Mouse (Mus musculus) midbrain, embryonic 10.5 days (tissue): Measurements from ENCODE around the gene Ctdsp2. TPM values are rescaled to one million over a fixed set of nuclear protein-coding genes. Genes with fewer than 3 reads are reported as not detected.
A peak's percentile ranks its signal among the peaks of the same experiment; 100 is the strongest.

ENCODE experiments used
- DNase-seq: peaks from one replicate; pipeline ENCODE4 v3.0.0-alpha.2; 2017; ENCODE audit warnings: low spot score
- H3K27ac ChIP-seq: fragments of 300-500 bp; sonication (generic); replicated peaks from 2 replicates; pipeline ENCODE4 v1.5.1; 2016; ENCODE audit warnings: mild to moderate bottlenecking
- H3K27me3 ChIP-seq: fragments of 300-500 bp; sonication (generic); 2 replicates; pipeline ENCODE4 v1.6.1; 2016; ENCODE audit warnings: low read depth, mild to moderate bottlenecking; ENCODE audit not compliant: poor library complexity, severe bottlenecking
- H3K36me3 ChIP-seq: fragments of 300-500 bp; sonication (generic); 2 replicates; pipeline ENCODE4 v1.6.1; 2016; ENCODE audit warnings: mild to moderate bottlenecking, moderate library complexity
- H3K4me1 ChIP-seq: fragments of 300-500 bp; sonication (generic); 2 replicates; pipeline ENCODE4 v1.6.1; 2016
- H3K4me3 ChIP-seq: fragments of 300-500 bp; sonication (generic); 2 replicates; pipeline ENCODE4 v1.5.1; 2016; ENCODE audit warnings: mild to moderate bottlenecking, moderate library complexity
- H3K9me3 ChIP-seq: fragments of 300-500 bp; sonication (generic); replicated peaks from 2 replicates; pipeline ENCODE4 v1.6.1; 2016; ENCODE audit warnings: mild to moderate bottlenecking
- WGBS: fragments of 180-500 bp; shearing (Covaris S2); methylation state at CpG from one replicate; pipeline ENCODE4 v1.1.7; 2016; 5-methylcytosine and 5-hydroxymethylcytosine counted together
- polyA plus RNA-seq: library from polyadenylated mRNA; unstranded; fragments of >200 nt; fragmentation: Nextera tagmentation; extraction: Ambion mirVana; gene quantifications from 2 replicates; pipeline ENCODE4 v1.2.1, GENCODE M21; 2016

Gene Ctdsp2
- polyA plus RNA-seq, 1 experiment from 2014 or later: 36.8 TPM

DNA sequence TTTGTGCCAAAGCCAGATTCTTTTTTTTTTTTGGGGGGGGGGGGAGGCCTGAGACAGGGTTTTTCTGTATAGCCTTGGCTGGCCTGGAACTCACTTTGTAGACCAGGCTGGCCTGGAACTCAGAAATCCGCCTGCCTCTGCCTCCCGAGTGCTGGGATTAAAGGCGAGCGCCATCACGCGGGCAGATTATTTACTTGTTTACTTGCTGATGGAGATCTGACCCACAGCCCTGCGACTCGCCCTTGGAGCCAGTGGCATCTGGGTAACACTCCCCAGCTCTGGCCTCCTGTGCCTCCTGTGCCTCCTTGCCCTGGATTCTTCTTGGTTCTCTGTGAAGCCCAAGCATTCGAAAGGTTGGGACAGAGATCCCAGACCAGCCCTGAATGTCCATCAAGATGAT, 7.1 kb downstream of the Ctdsp2 start:
- H3K27ac ChIP-seq: no peak overlapping the region; the same call in 1 of the 2 replicates
- peaks cover 86% of the 10 kb centered on the region for H3K4me1 ChIP-seq

DNA sequence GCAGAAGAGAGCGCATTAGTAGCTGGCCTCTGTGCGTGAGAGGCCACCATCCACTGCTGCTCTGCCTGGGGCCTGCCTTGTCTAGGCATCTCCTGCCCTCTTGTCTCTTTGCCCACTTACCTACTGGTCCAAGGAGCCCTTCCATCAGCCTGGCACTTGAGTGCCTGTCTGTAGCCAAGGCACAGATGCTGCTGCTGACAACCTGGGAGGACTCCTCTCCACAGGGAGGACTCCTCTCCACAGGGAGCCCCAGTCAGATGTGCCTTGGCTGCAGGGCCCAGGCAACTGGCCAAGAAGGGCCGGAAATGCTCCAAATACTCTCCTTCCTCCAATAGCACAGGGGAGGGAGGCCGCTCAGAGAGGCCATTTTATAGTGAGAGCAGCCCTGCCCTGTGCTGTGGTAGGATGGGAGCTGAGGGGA, 8.0 kb downstream of the Ctdsp2 start:
- no peak overlapping the region for H3K4me3 ChIP-seq
- WGBS: 64% methylated on average over 4 of the region's 4 CpGs
- H3K4me1 ChIP-seq: peaks cover 82% of the 10 kb centered on the region
- peaks cover 15% of the 10 kb centered on the region for H3K36me3 ChIP-seq
- H3K9me3 ChIP-seq: no peaks in the 10 kb centered on the region
- peak overlapping the region; percentile 42; the same call in 1 of the 2 replicates for H3K27ac ChIP-seq
- no peaks in the 10 kb centered on the region for H3K27me3 ChIP-seq
- DNase-seq: no peak

More for the DNA sequence above, 7.1 kb downstream of the Ctdsp2 start:
- no peak overlapping the region for H3K4me3 ChIP-seq
- 95% methylated on average over 9 of the region's 9 CpGs for WGBS
- no peak for DNase-seq
- H3K9me3 ChIP-seq: no peaks in the 10 kb centered on the region
- H3K36me3 ChIP-seq: peaks cover 9% of the 10 kb centered on the region
- no peaks in the 10 kb centered on the region for H3K27me3 ChIP-seq

DNA sequence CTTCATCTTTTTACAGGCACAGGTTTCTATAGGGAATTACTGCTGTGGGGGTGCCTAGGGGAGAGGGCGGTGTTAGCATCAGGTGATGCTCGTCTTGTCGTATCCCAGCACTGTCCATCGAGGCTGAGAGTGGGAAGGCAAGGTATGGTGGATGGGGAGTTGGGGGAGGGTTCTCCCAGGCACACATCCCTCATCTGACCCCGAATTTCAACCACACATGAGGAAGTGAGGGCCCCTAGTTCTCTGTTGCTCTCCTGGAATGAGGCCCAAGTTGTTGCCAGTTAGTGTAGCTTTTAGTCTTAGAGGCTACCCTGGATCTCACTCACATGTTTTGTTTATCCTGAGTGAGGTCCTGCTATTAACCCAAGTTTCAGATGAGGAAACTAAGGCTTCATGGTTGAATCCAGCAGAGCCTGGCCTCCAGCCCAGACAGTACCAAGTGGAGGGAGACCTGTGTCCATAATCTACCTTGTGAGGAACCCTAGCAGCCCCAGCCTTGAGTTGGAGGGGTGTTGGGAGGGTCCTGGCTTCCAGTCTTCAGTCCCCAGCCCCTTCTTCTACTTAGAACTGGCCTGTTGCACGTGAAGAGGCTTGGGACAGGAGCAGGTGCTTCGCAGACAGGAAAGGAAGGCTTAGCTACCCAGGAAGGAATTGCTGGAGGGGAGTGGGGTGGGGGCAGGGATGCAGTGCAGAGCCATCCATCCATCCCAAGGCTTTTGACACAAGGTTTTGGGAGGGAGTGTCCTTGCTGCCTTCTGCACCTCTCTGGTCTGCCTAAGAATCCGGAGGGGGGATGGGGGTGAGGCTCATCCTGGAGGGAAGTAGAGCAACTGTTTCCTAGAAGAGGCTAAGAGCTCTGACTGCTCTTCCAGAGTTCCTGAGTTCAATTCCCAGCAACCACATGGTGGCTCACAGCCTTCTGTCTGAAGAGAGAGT, 8.9 kb downstream of the Ctdsp2 start:
- 0 out of 2 replicates have a peak overlapping the region, but pooled peaks have one; percentile 9 for H3K4me3 ChIP-seq

DNA sequence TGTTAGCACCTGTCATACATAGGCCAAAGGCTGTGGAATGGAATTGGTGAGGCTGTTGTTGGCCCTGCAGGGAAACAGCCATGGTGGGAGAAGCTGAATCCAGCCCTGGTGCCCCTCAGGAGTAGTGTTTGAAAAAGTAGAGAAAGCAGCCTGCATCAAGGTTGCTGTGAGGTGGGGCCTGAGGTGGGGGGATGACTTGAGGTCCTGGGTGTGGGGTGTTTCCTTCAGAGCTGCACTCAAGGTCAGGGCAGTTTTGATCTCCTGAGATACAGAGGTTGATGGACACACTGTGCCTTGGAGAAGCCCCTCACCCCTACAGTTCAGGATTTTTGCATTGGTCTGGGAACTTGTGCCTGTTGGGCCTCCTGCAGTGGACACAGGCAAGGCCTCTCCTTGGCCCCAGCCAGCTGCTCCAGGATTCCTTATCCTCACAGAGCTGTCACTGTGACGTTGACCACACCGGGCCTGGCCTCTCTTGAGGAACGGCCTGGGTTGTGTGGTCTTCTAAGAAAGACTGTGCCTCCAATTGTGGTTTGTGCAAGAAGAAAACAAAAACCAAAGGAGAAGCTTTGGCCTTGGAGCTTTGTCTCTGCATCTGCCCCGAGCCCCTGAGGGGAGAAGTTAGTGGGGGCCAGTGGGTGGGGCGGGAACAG, 10.1 kb downstream of the Ctdsp2 start:
- H3K4me3 ChIP-seq: 0 out of 2 replicates have a peak overlapping the region, but pooled peaks have one; percentile 9
- peaks cover 35% of the 10 kb centered on the region for H3K36me3 ChIP-seq
- DNase-seq: no peak
- H3K27me3 ChIP-seq: no peaks in the 10 kb centered on the region
- H3K4me1 ChIP-seq: peaks cover 61% of the 10 kb centered on the region
- no peaks in the 10 kb centered on the region for H3K9me3 ChIP-seq
- WGBS: 78% methylated on average over 5 of the region's 5 CpGs
- H3K27ac ChIP-seq: peak overlapping the region; percentile 57; the same call in 1 of the 2 replicates

More for the DNA sequence above, 8.9 kb downstream of the Ctdsp2 start:
- Histone ChIP-seq H3K27ac (0 out of 2 replicates have a peak overlapping the region, but pooled peaks have one; percentile 33), H3K27me3 (no peaks in the 10 kb centered on the region), H3K36me3 (peaks cover 24% of the 10 kb centered on the region), H3K9me3 (no peaks in the 10 kb centered on the region), H3K4me1 (peaks cover 73% of the 10 kb centered on the region)
- no peak for DNase-seq
- 63% methylated on average over 8 of the region's 8 CpGs for WGBS

DNA sequence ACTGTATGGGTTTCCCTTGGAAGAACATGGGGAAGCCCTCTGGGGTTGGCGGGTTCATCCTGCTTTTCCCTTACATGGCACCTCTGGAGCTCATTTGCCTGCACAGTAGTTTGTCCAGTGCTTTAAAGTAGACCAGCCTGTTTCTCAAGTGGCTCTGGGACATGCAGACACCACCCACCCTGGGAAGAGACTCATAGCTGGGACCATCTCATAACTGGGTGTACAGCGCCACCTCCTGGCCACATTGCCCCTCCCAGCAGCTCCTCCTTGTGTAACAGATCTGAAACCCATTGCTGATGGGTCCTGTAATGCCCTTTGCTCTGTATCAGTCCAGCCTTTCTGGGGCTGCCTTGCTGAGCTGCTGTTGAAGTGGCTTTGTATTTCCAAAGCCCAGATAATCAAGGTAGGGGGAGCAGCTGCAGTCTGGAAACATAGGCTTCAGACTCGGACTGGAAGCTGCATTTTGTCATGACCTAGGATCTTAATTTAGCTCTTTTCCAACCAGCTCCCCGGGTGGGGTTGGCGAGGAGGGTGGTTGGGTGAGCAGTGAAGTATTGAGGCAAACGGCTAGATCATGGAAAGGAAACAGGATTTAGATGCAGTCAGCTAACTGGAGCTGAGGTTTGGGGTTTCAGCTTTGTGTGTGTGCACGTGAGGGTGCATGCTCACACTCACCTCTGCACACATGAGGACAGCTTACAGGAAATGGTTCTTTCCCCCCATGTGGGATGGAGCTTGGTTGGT, 12.0 kb downstream of the Ctdsp2 start:
- no peak overlapping the region for H3K4me3 ChIP-seq
- H3K9me3 ChIP-seq: no peaks in the 10 kb centered on the region
- no peak overlapping the region for H3K27ac ChIP-seq
- peak; percentile 87 for DNase-seq
- 70% methylated on average over 7 of the region's 7 CpGs for WGBS
- peaks cover 44% of the 10 kb centered on the region for H3K4me1 ChIP-seq
- no peaks in the 10 kb centered on the region for H3K27me3 ChIP-seq
- peaks cover 54% of the 10 kb centered on the region for H3K36me3 ChIP-seq

DNA sequence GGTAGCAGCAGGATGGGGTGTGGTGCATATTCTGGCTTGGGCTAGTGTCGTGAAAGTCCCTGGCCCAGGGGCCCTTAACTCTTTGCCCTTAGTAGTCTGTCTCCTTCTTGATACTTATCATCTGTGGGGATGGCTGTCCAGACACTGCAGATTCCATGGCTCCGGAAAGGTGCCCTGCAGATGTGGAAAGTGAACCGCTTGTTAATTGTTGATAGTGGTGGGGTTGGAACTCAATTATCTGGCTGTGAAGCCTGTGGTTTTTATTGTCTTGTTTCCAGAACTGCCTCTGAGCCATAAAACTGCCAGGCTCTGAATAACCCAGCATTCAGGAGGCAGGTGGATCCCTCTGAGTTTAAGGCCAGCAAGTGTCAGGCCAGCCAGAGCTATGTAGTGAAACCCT, 13.2 kb downstream of the Ctdsp2 start:
- H3K27me3 ChIP-seq: no peaks in the 10 kb centered on the region
- DNase-seq: no peak
- H3K9me3 ChIP-seq: no peaks in the 10 kb centered on the region
- no peak overlapping the region for H3K4me3 ChIP-seq
- H3K4me1 ChIP-seq: peaks cover 36% of the 10 kb centered on the region
- H3K27ac ChIP-seq: no peak overlapping the region
- WGBS: 87% methylated on average over 3 of the region's 3 CpGs
- peaks cover 59% of the 10 kb centered on the region for H3K36me3 ChIP-seq

DNA sequence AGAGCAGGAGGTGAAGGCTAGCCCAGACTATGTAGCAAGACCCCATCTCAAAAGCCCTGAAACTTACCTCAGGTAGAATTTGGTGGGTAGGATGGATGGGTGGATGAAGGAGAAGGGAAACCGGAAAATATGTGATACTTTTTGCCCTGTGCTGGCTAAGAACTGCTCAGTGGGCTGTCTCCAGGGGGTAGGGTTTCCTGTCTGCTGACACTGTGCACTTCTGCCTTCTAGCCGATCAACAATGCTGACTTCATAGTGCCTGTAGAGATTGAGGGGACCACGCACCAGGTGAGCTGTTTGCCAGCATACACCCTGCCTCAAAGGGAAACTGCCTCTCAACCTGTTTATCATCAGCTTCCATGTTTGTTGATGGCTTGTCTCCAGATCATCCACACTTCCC, 15.1 kb downstream of the Ctdsp2 start:
- no peak for DNase-seq
- Histone ChIP-seq H3K36me3 (peaks cover 70% of the 10 kb centered on the region), H3K27me3 (no peaks in the 10 kb centered on the region), H3K4me3 (no peak overlapping the region), H3K4me1 (peaks cover 16% of the 10 kb centered on the region), H3K9me3 (no peaks in the 10 kb centered on the region), H3K27ac (no peak overlapping the region)
- WGBS: 96% methylated on average over 3 of the region's 3 CpGs

DNA sequence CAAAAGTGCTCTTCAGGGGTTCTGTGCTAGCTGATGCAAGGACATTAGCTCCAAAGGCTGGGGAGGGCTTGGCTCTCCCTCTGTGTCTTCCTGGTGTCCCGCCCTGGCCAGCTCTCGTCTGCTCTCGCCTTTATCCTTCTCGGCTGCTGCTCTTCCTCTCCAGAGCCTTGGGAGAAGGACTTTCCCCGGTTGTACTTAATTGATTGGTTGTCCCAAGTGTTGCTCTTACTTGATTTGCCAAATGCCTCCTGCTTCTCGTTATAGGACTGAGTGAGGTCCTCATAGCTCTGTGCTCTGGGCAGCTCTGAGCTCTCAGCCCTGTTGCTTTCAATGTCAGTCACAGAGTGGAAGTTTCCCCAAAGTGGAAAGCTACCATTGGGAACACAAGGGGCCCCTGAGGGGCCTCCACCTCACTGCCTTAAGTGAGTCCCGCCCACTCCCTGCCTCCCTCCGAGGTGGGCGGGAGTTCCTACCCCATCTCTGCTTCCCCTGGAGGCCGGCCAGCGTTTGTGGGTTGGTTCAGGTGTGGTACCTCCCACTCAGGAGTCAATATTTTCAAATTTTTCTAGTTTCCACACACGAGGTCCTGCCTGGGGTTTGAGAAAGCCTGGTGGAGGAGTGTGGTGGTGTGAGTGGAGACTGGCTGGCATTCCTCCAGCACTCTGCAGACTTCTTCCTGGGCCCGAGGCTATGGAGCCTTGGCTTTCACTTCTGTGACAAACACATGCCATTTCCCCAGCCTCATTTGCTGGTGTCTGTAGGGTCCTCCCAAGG, 19.0 kb downstream of the Ctdsp2 start:
- Histone ChIP-seq H3K9me3 (no peaks in the 10 kb centered on the region), H3K36me3 (peaks cover 68% of the 10 kb centered on the region), H3K4me1 (no peaks in the 10 kb centered on the region), H3K4me3 (no peak overlapping the region), H3K27me3 (no peaks in the 10 kb centered on the region), H3K27ac (no peak overlapping the region)
- no peak for DNase-seq
- 84% methylated on average over 13 of the region's 13 CpGs for WGBS

DNA sequence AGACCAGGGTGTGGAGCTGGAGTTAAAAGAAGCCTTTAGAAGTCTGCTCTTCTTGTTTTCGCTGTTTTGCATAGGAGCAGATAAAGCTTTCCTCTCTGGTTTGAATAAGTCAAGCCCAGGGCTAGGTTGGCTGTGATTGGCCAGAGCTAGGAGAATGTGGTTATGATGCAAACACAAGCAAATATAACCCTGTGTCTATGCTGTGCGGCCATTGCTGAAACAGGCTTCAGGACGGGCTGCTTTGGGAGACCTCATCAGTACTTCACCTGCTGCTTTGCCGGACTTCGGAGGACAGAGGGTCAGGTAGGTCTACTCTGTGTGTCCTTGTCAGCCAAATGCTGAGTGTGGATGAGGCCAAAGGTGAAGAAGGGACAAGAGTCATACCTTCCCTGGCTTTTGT, 22.0 kb downstream of the Ctdsp2 start, which contains the start of gene Avil:
TSS of gene Avil (plus strand) at position 181 of the 400 bp plus-strand sequence.
- DNase-seq: no peak
- 94% methylated on average over 5 of the region's 5 CpGs for WGBS
- Histone ChIP-seq H3K4me3 (no peak within 1 kb of the TSS), H3K4me1 (no peaks in the 10 kb centered on the region), H3K36me3 (peaks cover 38% of the 10 kb centered on the region), H3K9me3 (no peaks in the 10 kb centered on the region), H3K27me3 (no peaks in the 10 kb centered on the region), H3K27ac (no peak within 1 kb of the TSS)

DNA sequence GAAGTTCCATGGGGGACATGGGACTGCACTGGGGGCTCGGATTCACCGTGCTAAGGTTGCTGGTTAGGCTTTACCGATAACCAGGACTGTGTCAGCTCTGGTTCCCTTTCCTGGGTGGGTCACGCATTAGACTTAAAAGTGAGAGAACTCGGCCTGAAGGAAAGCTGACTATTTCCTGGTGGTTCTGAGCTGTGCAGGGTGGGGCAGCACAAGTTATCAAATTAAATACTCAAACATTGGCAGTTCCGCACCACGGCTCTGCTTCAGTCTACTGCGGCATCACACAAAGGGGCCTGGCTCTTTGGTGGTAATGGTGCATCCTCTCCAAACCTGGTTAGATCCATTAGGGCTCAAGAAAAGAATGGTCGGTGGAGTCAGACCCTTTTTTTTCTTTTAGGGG, 22.8 kb downstream of the Ctdsp2 start:
- no peaks in the 10 kb centered on the region for H3K27me3 ChIP-seq
- H3K4me3 ChIP-seq: no peak overlapping the region
- WGBS: 87% methylated on average over 9 of the region's 9 CpGs
- H3K27ac ChIP-seq: no peak overlapping the region
- DNase-seq: no peak
- no peaks in the 10 kb centered on the region for H3K4me1 ChIP-seq
- H3K9me3 ChIP-seq: no peaks in the 10 kb centered on the region
- peaks cover 31% of the 10 kb centered on the region for H3K36me3 ChIP-seq

DNA sequence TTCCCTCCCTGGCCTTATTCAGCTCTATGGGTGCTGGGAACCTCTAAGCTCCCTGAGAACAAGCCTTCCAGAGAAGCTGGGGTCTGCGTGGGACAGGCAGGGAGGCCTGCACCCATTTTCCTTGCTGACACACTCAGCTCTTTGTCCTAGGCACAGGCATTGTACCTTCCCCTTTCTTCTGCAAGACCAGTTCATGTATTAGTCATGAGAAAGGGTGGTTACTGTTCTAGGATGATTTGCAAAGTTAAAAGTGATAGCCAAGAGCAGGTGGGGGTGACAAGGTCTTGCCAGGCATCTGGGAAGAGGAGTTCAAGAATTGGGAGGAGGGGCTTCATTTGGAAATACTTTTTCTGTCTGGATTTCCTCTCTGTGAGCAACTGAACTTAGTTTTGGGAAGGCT, 23.5 kb downstream of the Ctdsp2 start:
- Histone ChIP-seq H3K4me3 (no peak overlapping the region), H3K27ac (no peak overlapping the region), H3K9me3 (no peaks in the 10 kb centered on the region), H3K36me3 (peaks cover 29% of the 10 kb centered on the region), H3K4me1 (no peaks in the 10 kb centered on the region), H3K27me3 (no peaks in the 10 kb centered on the region)
- DNase-seq: no peak
- 83% methylated on average over 1 of the region's 1 CpGs for WGBS

DNA sequence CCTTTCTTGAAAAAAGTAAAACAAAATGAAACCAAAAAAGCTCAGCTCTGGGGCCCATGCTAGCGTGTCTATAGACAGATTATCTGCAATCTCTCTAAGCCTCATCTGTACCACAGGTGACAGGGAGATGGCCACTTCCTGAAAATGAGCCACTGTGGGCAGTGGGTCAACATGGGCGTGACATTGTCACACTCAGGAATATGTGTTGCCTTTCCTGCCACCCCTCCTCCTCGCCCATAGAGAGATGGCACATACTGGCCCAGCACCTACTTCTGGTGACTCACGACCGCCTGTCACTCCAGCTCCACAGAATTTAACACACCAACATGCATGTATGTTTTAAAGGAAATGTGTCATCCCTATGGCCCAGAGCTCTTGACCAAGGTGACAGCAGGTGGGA, 24.2 kb downstream of the Ctdsp2 start:
- no peak for DNase-seq
- H3K4me3 ChIP-seq: no peak overlapping the region
- 92% methylated on average over 5 of the region's 5 CpGs for whole genome bisulfite sequencing
- H3K27me3 ChIP-seq: no peaks in the 10 kb centered on the region
- H3K27ac ChIP-seq: no peak overlapping the region
- 0 out of 2 replicates have a peak, but pooled peaks cover 1% of the 10 kb centered on the region for H3K4me1 ChIP-seq
- H3K9me3 ChIP-seq: no peaks in the 10 kb centered on the region
- H3K36me3 ChIP-seq: peaks cover 22% of the 10 kb centered on the region
